ENCODE assay signal across 10 mouse cellular contexts in genomic region chr2:158847991-158848390, GRCm38 (mm10).
"Had no signal": no experiment of that assay in that cellular context is flagged by ENCODE, and none has a peak within 500 bp of the region (broad histone marks: within the 10 kb centered on the region; RNA-seq: fewer than 3 reads in every experiment).

No protein-coding gene starts in this region.

- DNase-seq: kidney, adult 9 months; kidney, postnatal 14 days; kidney, postnatal 4 days; liver, postnatal 0 days; lung, embryonic 14.5 days; lung, postnatal 36 days; midbrain, embryonic 14.5 days; thymus, adult 2 months; thymus, postnatal 14 days; thymus, postnatal 4 days had no signal
